In the genomic region with DNA sequence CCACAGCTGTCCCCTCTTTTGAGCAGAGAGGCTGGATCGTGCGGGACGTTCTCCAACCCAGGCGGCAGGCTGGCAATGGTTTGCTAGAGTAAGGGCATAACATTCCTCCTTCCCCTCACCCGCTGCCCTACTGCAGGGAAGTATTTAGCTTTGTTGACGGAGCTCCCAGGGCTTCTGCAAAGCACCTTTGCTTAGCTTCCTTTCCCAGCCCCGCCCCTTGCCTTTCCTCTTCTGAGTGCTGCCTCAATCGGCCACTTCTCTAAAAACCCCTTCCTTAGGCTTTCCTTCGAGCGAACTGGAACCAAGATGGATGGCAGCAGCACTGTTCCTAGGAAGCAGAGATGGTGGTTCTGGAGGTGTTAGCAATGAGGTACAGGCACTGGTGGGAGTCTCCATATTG, we compare ENCODE assay signal across 13 mouse cellular contexts.
DNase-seq lines count a peak whose midpoint lies in the region; ATAC-seq and TF ChIP-seq lines count a peak whose summit lies in the region.
"Had no signal": no experiment of that assay in that cellular context is flagged by ENCODE, and none has a peak within 500 bp of the region (broad histone marks: within the 10 kb centered on the region; RNA-seq: fewer than 3 reads in every experiment).

No protein-coding gene starts in this region.

- intact Hi-C loops in heart, postnatal 10 days (cut with DNase I) = no loop called here

- no peak overlapping the region for H3K27ac ChIP-seq in heart, embryonic 11.5 days (ENCODE audit: low read depth, low read length)
- no peak overlapping the region for H3K27ac ChIP-seq in neural tube, embryonic 12.5 days
- no peak overlapping the region for H3K27ac ChIP-seq in limb, embryonic 14.5 days (replicated peaks; ENCODE audit: low read depth, low read length)
- no peak overlapping the region for H3K27ac ChIP-seq in neural tube, embryonic 15.5 days (replicated peaks)
- H3K27ac ChIP-seq: liver, embryonic 14.5 days; neural tube, embryonic 13.5 days had no signal

- no peaks in the 10 kb centered on the region for H3K9me3 ChIP-seq in heart, embryonic 11.5 days (replicated peaks; ENCODE audit: control insufficient read depth, low read length)
- no peaks in the 10 kb centered on the region for H3K9me3 ChIP-seq in neural tube, embryonic 12.5 days
- no peaks in the 10 kb centered on the region for H3K9me3 ChIP-seq in limb, embryonic 14.5 days (ENCODE audit: control insufficient read depth, low read length)
- H3K9me3 ChIP-seq in neural tube, embryonic 15.5 days (replicated peaks) = no peaks in the 10 kb centered on the region
- H3K9me3 ChIP-seq: neural tube, embryonic 13.5 days had no signal

- H3K4me3 ChIP-seq in heart, embryonic 11.5 days (ENCODE audit: low read depth, low read length) = no peak overlapping the region
- H3K4me3 ChIP-seq in neural tube, embryonic 12.5 days = no peak overlapping the region
- H3K4me3 ChIP-seq in limb, embryonic 14.5 days (replicated peaks; ENCODE audit: low read length) = no peak overlapping the region
- no peak overlapping the region for H3K4me3 ChIP-seq in neural tube, embryonic 15.5 days (replicated peaks)
- H3K4me3 ChIP-seq: neural tube, embryonic 13.5 days had no signal

- 26% methylated on average over 10 of the region's 10 CpGs for WGBS in heart, embryonic 11.5 days (ENCODE audit: insufficient replicate concordance)
- 40% methylated on average over 10 of the region's 10 CpGs for WGBS in neural tube, embryonic 12.5 days
- 35% methylated on average over 10 of the region's 10 CpGs for WGBS in limb, embryonic 14.5 days
- 42% methylated on average over 10 of the region's 10 CpGs for WGBS in neural tube, embryonic 15.5 days

- no peak for DNase-seq in heart, postnatal 10 days
- no peak for DNase-seq in neural tube, embryonic 10.5 days (ENCODE audit: extremely low spot score, low spot score)
- no peak for DNase-seq in limb, embryonic 14.5 days (ENCODE audit: low spot score)
- no peak for DNase-seq in B cell, adult 2 months
- DNase-seq: cerebellum, adult 9-10 months; kidney, adult 18-20 months had no signal

- no peaks in the 10 kb centered on the region for H3K27me3 ChIP-seq in heart, embryonic 11.5 days (ENCODE audit: control insufficient read depth, insufficient read depth, low read length)
- no peaks in the 10 kb centered on the region for H3K27me3 ChIP-seq in neural tube, embryonic 12.5 days (replicated peaks)
- H3K27me3 ChIP-seq in limb, embryonic 14.5 days (ENCODE audit: control insufficient read depth, insufficient read depth, low read length) = no peaks in the 10 kb centered on the region
- H3K27me3 ChIP-seq in neural tube, embryonic 15.5 days (replicated peaks) = no peaks in the 10 kb centered on the region
- H3K27me3 ChIP-seq: neural tube, embryonic 13.5 days had no signal

- no peak for ATAC-seq in heart, embryonic 11.5 days (replicated peaks; ENCODE audit: insufficient number of reproducible peaks, low FRiP score, low TSS enrichment)
- no peak for ATAC-seq in neural tube, embryonic 12.5 days (ENCODE audit: low FRiP score, low read depth)
- ATAC-seq in limb, embryonic 14.5 days (ENCODE audit: low FRiP score, low read depth) = no peak
- ATAC-seq in neural tube, embryonic 15.5 days (ENCODE audit: low FRiP score) = no peak
- no peak for ATAC-seq in CD4-positive, CD25-positive, alpha-beta regulatory T cell, adult 4 months
- ATAC-seq: forebrain, embryonic 16.5 days had no signal

- no peak overlapping the region for H3K9ac ChIP-seq in heart, embryonic 11.5 days (ENCODE audit: low read depth, low read length)
- no peak overlapping the region for H3K9ac ChIP-seq in neural tube, embryonic 12.5 days
- H3K9ac ChIP-seq in limb, embryonic 14.5 days (ENCODE audit: low read depth, low read length, severe bottlenecking) = no peak overlapping the region
- no peak overlapping the region for H3K9ac ChIP-seq in neural tube, embryonic 15.5 days (replicated peaks)
- H3K9ac ChIP-seq: liver, embryonic 14.5 days; neural tube, embryonic 13.5 days had no signal

- no peak for TF ChIP-seq POLR2A in limb, embryonic 14.5 days (IDR thresholded peaks at IDR 0.05; ENCODE audit: borderline replicate concordance, extremely low read depth, insufficient read depth, insufficient read length)

- H3K36me3 ChIP-seq in heart, embryonic 11.5 days (ENCODE audit: control insufficient read depth, insufficient read depth, low read length) = no peaks in the 10 kb centered on the region
- H3K36me3 ChIP-seq in neural tube, embryonic 12.5 days = no peaks in the 10 kb centered on the region
- H3K36me3 ChIP-seq in limb, embryonic 14.5 days (ENCODE audit: control insufficient read depth, insufficient read depth, low read length) = no peaks in the 10 kb centered on the region
- H3K36me3 ChIP-seq in neural tube, embryonic 15.5 days = no peaks in the 10 kb centered on the region
- H3K36me3 ChIP-seq: neural tube, embryonic 13.5 days had no signal

- peak overlapping the region; percentile 22 for H3K4me2 ChIP-seq in heart, embryonic 11.5 days
- H3K4me2 ChIP-seq in neural tube, embryonic 12.5 days (replicated peaks) = peak overlapping the region; percentile 13; the same call in 1 of the 2 replicates
- H3K4me2 ChIP-seq in limb, embryonic 14.5 days (replicated peaks; ENCODE audit: low read depth, low read length, severe bottlenecking) = 0 out of 2 replicates have a peak overlapping the region, but pooled peaks have one; percentile 10
- H3K4me2 ChIP-seq in neural tube, embryonic 15.5 days = peak overlapping the region; percentile 34
- H3K4me2 ChIP-seq: neural tube, embryonic 13.5 days had no signal

- H3K4me1 ChIP-seq in heart, embryonic 11.5 days (ENCODE audit: control insufficient read depth, insufficient read depth, low read length) = no peaks in the 10 kb centered on the region
- peaks cover 8% of the 10 kb centered on the region; the same call in 1 of the 2 replicates for H3K4me1 ChIP-seq in neural tube, embryonic 12.5 days
- 0 out of 2 replicates have a peak, but pooled peaks cover 3% of the 10 kb centered on the region for H3K4me1 ChIP-seq in limb, embryonic 14.5 days (ENCODE audit: control insufficient read depth, insufficient read depth, low read length)
- peaks cover 5% of the 10 kb centered on the region; the same call in 1 of the 2 replicates for H3K4me1 ChIP-seq in neural tube, embryonic 15.5 days
